8 mouse cellular contexts compared by ENCODE assay signal in the genomic region with DNA sequence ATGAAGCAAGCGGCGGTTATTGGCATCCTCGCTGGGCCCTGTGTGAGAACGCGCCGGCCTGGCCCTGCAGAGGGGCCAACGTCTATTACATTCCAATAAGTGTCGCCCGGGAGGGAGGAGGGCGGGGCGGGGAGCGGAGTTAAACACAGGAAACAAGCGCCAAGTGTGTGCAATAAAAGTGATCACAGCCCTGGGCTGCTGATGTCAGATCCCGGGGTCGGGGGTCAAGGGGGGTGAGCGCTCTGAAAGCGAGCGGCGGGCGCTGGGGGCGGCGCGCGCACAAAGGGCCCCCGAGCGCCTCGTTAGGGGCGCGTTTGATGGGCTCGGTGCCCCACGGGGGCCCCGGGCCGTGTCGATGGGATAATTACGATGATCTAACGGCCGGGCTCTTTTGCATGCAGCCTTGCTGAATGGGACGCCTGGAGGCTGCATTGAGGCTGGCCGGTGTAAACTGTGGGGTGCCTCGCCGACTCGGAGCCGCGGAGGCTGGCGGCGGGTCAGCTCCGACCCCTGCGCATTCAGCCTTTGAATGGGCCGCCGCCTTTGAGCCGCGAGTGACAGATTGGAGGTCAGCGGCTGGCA.
DNase-seq lines count a peak whose midpoint lies in the region; ATAC-seq and TF ChIP-seq lines count a peak whose summit lies in the region.

No protein-coding gene starts in this region.

- peaks cover 76% of the 10 kb centered on the region for H3K27me3 ChIP-seq in heart, postnatal 0 days (ENCODE audit: control insufficient read depth, insufficient read depth, low read length)
- peaks cover 76% of the 10 kb centered on the region for H3K27me3 ChIP-seq in limb, embryonic 13.5 days
- H3K27me3 ChIP-seq in midbrain, embryonic 13.5 days: peaks cover 90% of the 10 kb centered on the region

- no peak for TF ChIP-seq CTCF in heart, postnatal 0 days (IDR thresholded peaks at IDR 0.05; ENCODE audit: low read depth)

- peak overlapping the region; percentile 60 for H3K4me2 ChIP-seq in heart, postnatal 0 days (ENCODE audit: low read depth, low read length)
- peak overlapping the region; percentile 96 for H3K4me2 ChIP-seq in limb, embryonic 13.5 days (replicated peaks)
- H3K4me2 ChIP-seq in midbrain, embryonic 13.5 days (replicated peaks): peak overlapping the region; percentile 69

- ATAC-seq in heart, postnatal 0 days (ENCODE audit: insufficient read depth, low read depth): peak; percentile 50; the same call in 1 of the 2 replicates
- peak; percentile 68 for ATAC-seq in limb, embryonic 13.5 days (ENCODE audit: low FRiP score, low read depth)
- ATAC-seq in midbrain, embryonic 13.5 days: peak; percentile 95

- peak overlapping the region; percentile 45 for H3K4me3 ChIP-seq in heart, postnatal 0 days (ENCODE audit: low read depth, low read length)
- peak overlapping the region; percentile 48 for H3K4me3 ChIP-seq in limb, embryonic 13.5 days
- peak overlapping the region; percentile 34 for H3K4me3 ChIP-seq in midbrain, embryonic 13.5 days (replicated peaks)

- no peak overlapping the region for H3K27ac ChIP-seq in heart, postnatal 0 days (ENCODE audit: low read depth)
- no peak overlapping the region for H3K27ac ChIP-seq in limb, embryonic 13.5 days
- H3K27ac ChIP-seq in midbrain, embryonic 13.5 days: no peak overlapping the region

- no peak overlapping the region for H3K9ac ChIP-seq in heart, postnatal 0 days (replicated peaks; ENCODE audit: low read depth, low read length)
- peak overlapping the region; percentile 35; the same call in 1 of the 2 replicates for H3K9ac ChIP-seq in limb, embryonic 13.5 days
- peak overlapping the region; percentile 23; the same call in 1 of the 2 replicates for H3K9ac ChIP-seq in midbrain, embryonic 13.5 days (replicated peaks)

- H3K9me3 ChIP-seq in heart, postnatal 0 days (replicated peaks; ENCODE audit: control insufficient read depth, low read length): no peaks in the 10 kb centered on the region
- no peaks in the 10 kb centered on the region for H3K9me3 ChIP-seq in limb, embryonic 13.5 days
- no peaks in the 10 kb centered on the region for H3K9me3 ChIP-seq in midbrain, embryonic 13.5 days

- peak; percentile 43 to 46 for DNase-seq in cerebellum, postnatal 14 days
- DNase-seq in cerebellum, adult 9-11 months: no peak
- DNase-seq in urinary bladder, postnatal 14 days (ENCODE audit: low spot score): peak; percentile 28
- no peak for DNase-seq in urinary bladder, adult 18-20 months (ENCODE audit: low spot score in 2 of 2)
- DNase-seq in heart, postnatal 0 days (ENCODE audit: low spot score): no peak
- DNase-seq in adipocyte (ENCODE audit: low spot score): no peak

- H3K36me3 ChIP-seq in heart, postnatal 0 days (replicated peaks; ENCODE audit: control insufficient read depth, insufficient read depth, low read length): no peaks in the 10 kb centered on the region
- H3K36me3 ChIP-seq in limb, embryonic 13.5 days: no peaks in the 10 kb centered on the region
- no peaks in the 10 kb centered on the region for H3K36me3 ChIP-seq in midbrain, embryonic 13.5 days

- TF ChIP-seq EP300 in heart, postnatal 0 days (IDR thresholded peaks at IDR 0.05; ENCODE audit: low read depth): no peak

- 2% methylated on average over 51 of the region's 53 CpGs for WGBS in heart, postnatal 0 days
- 1% methylated on average over 48 of the region's 53 CpGs for WGBS in limb, embryonic 13.5 days
- under 1% methylated on average over 53 of the region's 53 CpGs for WGBS in midbrain, embryonic 13.5 days

- no peaks in the 10 kb centered on the region for H3K4me1 ChIP-seq in heart, postnatal 0 days (ENCODE audit: control insufficient read depth, insufficient read depth)
- H3K4me1 ChIP-seq in limb, embryonic 13.5 days: peaks cover 39% of the 10 kb centered on the region
- H3K4me1 ChIP-seq in midbrain, embryonic 13.5 days (replicated peaks): peaks cover 52% of the 10 kb centered on the region

Comparison
In these comparisons a context has a peak if more than half of its experiments do, and no peak if none do; other contexts are left out.
1. DNase-seq: peak in cerebellum, postnatal 14 days (2 of 2) and urinary bladder, postnatal 14 days (single experiment); none in cerebellum, adult 9-11 months (single experiment), urinary bladder, adult 18-20 months (0 of 2), heart, postnatal 0 days (single experiment) and adipocyte (single experiment).
2. Peak in every context shown above with its lines, with median percentiles within 50 percentile points of each other: ATAC-seq, H3K4me2 ChIP-seq and H3K4me3 ChIP-seq.